Mouse (Mus musculus): ENCODE data around the gene Ano6. TPM values are rescaled to one million over a fixed set of nuclear protein-coding genes. Genes with fewer than 3 reads are reported as not detected.
"Not testable (repeated sequence)": the region's sequence is repeated elsewhere in the genome, so short reads cannot be mapped to it uniquely, and the experiment has no call there.

Ano6 gene
- polyA plus RNA-seq, 1 experiment from 2014 or later, result 27.8 TPM

GRCm38 (mm10) chr15:95823383-95824306 lies 33.0 kb downstream of the Ano6 start:
- Histone ChIP-seq H3K9ac (replicated peaks; ENCODE audit: low read length) (no peak overlapping the region), H3K9me3 (ENCODE audit: control insufficient read depth, low read length) (no peaks in the 10 kb centered on the region), H3K27ac (replicated peaks; ENCODE audit: low read depth, low read length) (no peak overlapping the region), H3K27me3 (ENCODE audit: control insufficient read depth, insufficient read depth, low read length) (no peaks in the 10 kb centered on the region), H3K4me3 (replicated peaks; ENCODE audit: low read depth, low read length) (no peak overlapping the region), H3K4me1 (ENCODE audit: control insufficient read depth, insufficient read depth, low read length) (peaks cover 11% of the 10 kb centered on the region), H3K4me2 (ENCODE audit: low read length) (no peak overlapping the region), H3K36me3 (ENCODE audit: control insufficient read depth, insufficient read depth, low read length) (no peaks in the 10 kb centered on the region)
- ATAC-seq (ENCODE audit: low FRiP score, low TSS enrichment), result no peak
- WGBS, result 92% methylated on average over 13 of the region's 13 CpGs
- DNase-seq, result no peak

- no peaks in the 10 kb centered on the region for H3K9me3 ChIP-seq (ENCODE audit: control insufficient read depth, low read length)
- 92% methylated on average over 13 of the region's 13 CpGs for WGBS
- no peaks in the 10 kb centered on the region for H3K36me3 ChIP-seq (ENCODE audit: control insufficient read depth, insufficient read depth, low read length)
- ATAC-seq (ENCODE audit: low FRiP score, low TSS enrichment) (no peak), DNase-seq (no peak)
- peaks cover 25% of the 10 kb centered on the region for H3K4me1 ChIP-seq (ENCODE audit: control insufficient read depth, insufficient read depth, low read length)
- H3K4me2 ChIP-seq (ENCODE audit: low read length), result no peak overlapping the region
- no peak overlapping the region for H3K27ac ChIP-seq (replicated peaks; ENCODE audit: low read depth, low read length)
- no peaks in the 10 kb centered on the region for H3K27me3 ChIP-seq (ENCODE audit: control insufficient read depth, insufficient read depth, low read length)
- H3K9ac ChIP-seq (replicated peaks; ENCODE audit: low read length), result no peak overlapping the region
- no peak overlapping the region for H3K4me3 ChIP-seq (replicated peaks; ENCODE audit: low read depth, low read length)
These were observed 35.9 kb downstream of the Ano6 start for GRCm38 (mm10) chr15:95826516-95826915.

GRCm38 (mm10) chr15:95827465-95827971 lies 36.9 kb downstream of the Ano6 start:
- Histone ChIP-seq H3K36me3 (ENCODE audit: control insufficient read depth, insufficient read depth, low read length) (no peaks in the 10 kb centered on the region), H3K9me3 (ENCODE audit: control insufficient read depth, low read length) (no peaks in the 10 kb centered on the region), H3K4me2 (ENCODE audit: low read length) (peak overlapping the region; percentile 17), H3K4me1 (ENCODE audit: control insufficient read depth, insufficient read depth, low read length) (peaks cover 25% of the 10 kb centered on the region), H3K9ac (replicated peaks; ENCODE audit: low read length) (no peak overlapping the region), H3K27ac (replicated peaks; ENCODE audit: low read depth, low read length) (no peak overlapping the region), H3K4me3 (replicated peaks; ENCODE audit: low read depth, low read length) (no peak overlapping the region), H3K27me3 (ENCODE audit: control insufficient read depth, insufficient read depth, low read length) (no peaks in the 10 kb centered on the region)
- DNase-seq (peak; percentile 49), ATAC-seq (ENCODE audit: low FRiP score, low TSS enrichment) (no peak)
- WGBS, result 11% methylated on average over 11 of the region's 11 CpGs

- not testable (repeated sequence) for H3K36me3 ChIP-seq (ENCODE audit: control insufficient read depth, insufficient read depth, low read length); ATAC-seq (ENCODE audit: low FRiP score, low TSS enrichment); H3K4me2 ChIP-seq (ENCODE audit: low read length); H3K9me3 ChIP-seq (ENCODE audit: control insufficient read depth, low read length); H3K4me3 ChIP-seq (replicated peaks; ENCODE audit: low read depth, low read length); DNase-seq; H3K9ac ChIP-seq (replicated peaks; ENCODE audit: low read length); H3K27ac ChIP-seq (replicated peaks; ENCODE audit: low read depth, low read length); H3K27me3 ChIP-seq (ENCODE audit: control insufficient read depth, insufficient read depth, low read length)
- H3K4me1 ChIP-seq (ENCODE audit: control insufficient read depth, insufficient read depth, low read length), result peaks cover 25% of the 10 kb centered on the region
- WGBS, result 41% methylated on average over 8 of the region's 8 CpGs
These were observed 37.5 kb downstream of the Ano6 start for GRCm38 (mm10) chr15:95828018-95828646.

- H3K27ac ChIP-seq (replicated peaks; ENCODE audit: low read depth, low read length), result no peak overlapping the region
- no peak for ATAC-seq (ENCODE audit: low FRiP score, low TSS enrichment)
- no peaks in the 10 kb centered on the region for H3K36me3 ChIP-seq (ENCODE audit: control insufficient read depth, insufficient read depth, low read length)
- H3K9ac ChIP-seq (replicated peaks; ENCODE audit: low read length), result no peak overlapping the region
- no peak for DNase-seq
- H3K4me1 ChIP-seq (ENCODE audit: control insufficient read depth, insufficient read depth, low read length), result peaks cover 25% of the 10 kb centered on the region
- H3K27me3 ChIP-seq (ENCODE audit: control insufficient read depth, insufficient read depth, low read length), result no peaks in the 10 kb centered on the region
- H3K9me3 ChIP-seq (ENCODE audit: control insufficient read depth, low read length), result no peaks in the 10 kb centered on the region
- H3K4me3 ChIP-seq (replicated peaks; ENCODE audit: low read depth, low read length), result no peak overlapping the region
- no peak overlapping the region for H3K4me2 ChIP-seq (ENCODE audit: low read length)
- 55% methylated on average over 10 of the region's 10 CpGs for WGBS
These were observed 38.1 kb downstream of the Ano6 start for GRCm38 (mm10) chr15:95828647-95829254.

- Histone ChIP-seq H3K36me3 (ENCODE audit: control insufficient read depth, insufficient read depth, low read length) (no peaks in the 10 kb centered on the region), H3K4me3 (replicated peaks; ENCODE audit: low read depth, low read length) (no peak overlapping the region), H3K4me2 (ENCODE audit: low read length) (no peak overlapping the region), H3K9ac (replicated peaks; ENCODE audit: low read length) (no peak overlapping the region), H3K4me1 (ENCODE audit: control insufficient read depth, insufficient read depth, low read length) (peaks cover 25% of the 10 kb centered on the region), H3K27ac (replicated peaks; ENCODE audit: low read depth, low read length) (no peak overlapping the region), H3K27me3 (ENCODE audit: control insufficient read depth, insufficient read depth, low read length) (no peaks in the 10 kb centered on the region), H3K9me3 (ENCODE audit: control insufficient read depth, low read length) (no peaks in the 10 kb centered on the region)
- DNase-seq (no peak), ATAC-seq (ENCODE audit: low FRiP score, low TSS enrichment) (no peak)
- WGBS, result 63% methylated on average over 14 of the region's 14 CpGs
These were observed 39.0 kb downstream of the Ano6 start for GRCm38 (mm10) chr15:95829553-95830205.

GRCm38 (mm10) chr15:95830206-95830560 lies 39.5 kb downstream of the Ano6 start:
- H3K27ac ChIP-seq (replicated peaks; ENCODE audit: low read depth, low read length), result no peak overlapping the region
- DNase-seq, result no peak
- peaks cover 25% of the 10 kb centered on the region for H3K4me1 ChIP-seq (ENCODE audit: control insufficient read depth, insufficient read depth, low read length)
- H3K9me3 ChIP-seq (ENCODE audit: control insufficient read depth, low read length), result no peaks in the 10 kb centered on the region
- no peaks in the 10 kb centered on the region for H3K36me3 ChIP-seq (ENCODE audit: control insufficient read depth, insufficient read depth, low read length)
- H3K4me2 ChIP-seq (ENCODE audit: low read length), result no peak overlapping the region
- no peak overlapping the region for H3K9ac ChIP-seq (replicated peaks; ENCODE audit: low read length)
- ATAC-seq (ENCODE audit: low FRiP score, low TSS enrichment), result no peak
- 44% methylated on average over 12 of the region's 12 CpGs for WGBS
- H3K27me3 ChIP-seq (ENCODE audit: control insufficient read depth, insufficient read depth, low read length), result no peaks in the 10 kb centered on the region
- no peak overlapping the region for H3K4me3 ChIP-seq (replicated peaks; ENCODE audit: low read depth, low read length)

GRCm38 (mm10) chr15:95833292-95833691 lies 42.6 kb downstream of the Ano6 start:
- Histone ChIP-seq H3K36me3 (ENCODE audit: control insufficient read depth, insufficient read depth, low read length) (no peaks in the 10 kb centered on the region), H3K9me3 (ENCODE audit: control insufficient read depth, low read length) (no peaks in the 10 kb centered on the region), H3K27ac (replicated peaks; ENCODE audit: low read depth, low read length) (no peak overlapping the region), H3K4me3 (replicated peaks; ENCODE audit: low read depth, low read length) (no peak overlapping the region), H3K27me3 (ENCODE audit: control insufficient read depth, insufficient read depth, low read length) (no peaks in the 10 kb centered on the region), H3K4me2 (ENCODE audit: low read length) (no peak overlapping the region), H3K4me1 (ENCODE audit: control insufficient read depth, insufficient read depth, low read length) (peaks cover 16% of the 10 kb centered on the region; the same call in 1 of the 2 replicates), H3K9ac (replicated peaks; ENCODE audit: low read length) (no peak overlapping the region)
- 90% methylated on average over 9 of the region's 9 CpGs for WGBS
- ATAC-seq (ENCODE audit: low FRiP score, low TSS enrichment) (no peak), DNase-seq (no peak)
